Mouse (Mus musculus): Measurements from ENCODE around the gene Map3k5. TPM values are rescaled to one million over a fixed set of nuclear protein-coding genes. Genes with fewer than 3 reads are reported as not detected.

Gene Map3k5
- polyA plus RNA-seq, 1 experiment = 0.53 TPM

GRCm38 (mm10) chr10:20135350-20136058, 201.2 kb downstream of the Map3k5 start:
- Histone ChIP-seq H3K27me3 (ENCODE audit: control insufficient read depth, insufficient read depth, insufficient read length) (no peaks in the 10 kb centered on the region), H3K4me3 (no peak overlapping the region), H3K36me3 (ENCODE audit: control insufficient read depth, insufficient read depth) (no peaks in the 10 kb centered on the region), H3ac (ENCODE audit: control insufficient read depth, insufficient read length) (no peak overlapping the region), H3K79me2 (ENCODE audit: control insufficient read depth, insufficient read depth) (no peaks in the 10 kb centered on the region), H3K4me2 (ENCODE audit: low read depth) (no peak overlapping the region)
- TF ChIP-seq CEBPB (IDR thresholded peaks at IDR 0.05; ENCODE audit: insufficient read depth, poor library complexity, severe bottlenecking) (no peak), TCF3 (IDR thresholded peaks at IDR 0.05; ENCODE audit: insufficient read length, low read depth) (no peak), MYOG (IDR thresholded peaks at IDR 0.05; ENCODE audit: control insufficient read depth in 1 of 3, insufficient read depth in 1 of 3, insufficient read length in 2 of 3, low read depth in 2 of 3) (no peak), USF1 (IDR thresholded peaks at IDR 0.05; ENCODE audit: low read depth) (no peak), MAX (IDR thresholded peaks at IDR 0.05; ENCODE audit: low read depth) (no peak)

- TF ChIP-seq TCF3 (IDR thresholded peaks at IDR 0.05; ENCODE audit: insufficient read length, low read depth) = no peak
- TF ChIP-seq POLR2A (IDR thresholded peaks at IDR 0.05; ENCODE audit: insufficient read length, low read depth) = no peak
- TF ChIP-seq USF1 (IDR thresholded peaks at IDR 0.05; ENCODE audit: low read depth) = no peak
- no peak for TF ChIP-seq REST (IDR thresholded peaks at IDR 0.05; ENCODE audit: insufficient read depth, insufficient read length)
- no peak for TF ChIP-seq SRF (IDR thresholded peaks at IDR 0.05; ENCODE audit: control insufficient read depth, insufficient read length, low read depth)
- no peak for TF ChIP-seq MAX (IDR thresholded peaks at IDR 0.05; ENCODE audit: low read depth)
- no peak for TF ChIP-seq POLR2AphosphoS2 (IDR thresholded peaks at IDR 0.05; ENCODE audit: insufficient read length, low read depth)
- TF ChIP-seq MYOG (IDR thresholded peaks at IDR 0.05; ENCODE audit: control insufficient read depth in 1 of 3, insufficient read depth in 1 of 3, insufficient read length in 2 of 3, low read depth in 2 of 3) = no peak
- TF ChIP-seq CEBPB (IDR thresholded peaks at IDR 0.05; ENCODE audit: insufficient read depth, poor library complexity, severe bottlenecking) = no peak
- TF ChIP-seq E2F4 (IDR thresholded peaks at IDR 0.05; ENCODE audit: insufficient read depth) = no peak
- no peak for TF ChIP-seq MYOD1 (IDR thresholded peaks at IDR 0.05; ENCODE audit: control insufficient read depth in 1 of 3, insufficient read length in 2 of 3, low read depth in 2 of 3)
- Histone ChIP-seq H3K4me2 (ENCODE audit: low read depth) (no peak overlapping the region), H3K79me2 (ENCODE audit: control insufficient read depth, insufficient read depth) (no peaks in the 10 kb centered on the region), H3K36me3 (ENCODE audit: control insufficient read depth, insufficient read depth) (no peaks in the 10 kb centered on the region), H3K27me3 (ENCODE audit: control insufficient read depth, insufficient read depth, insufficient read length) (no peaks in the 10 kb centered on the region), H3K4me3 (no peak overlapping the region), H3ac (ENCODE audit: control insufficient read depth, insufficient read length) (no peak overlapping the region)
Observed at GRCm38 (mm10) chr10:20136505-20136904, 202.2 kb downstream of the Map3k5 start.

DNA sequence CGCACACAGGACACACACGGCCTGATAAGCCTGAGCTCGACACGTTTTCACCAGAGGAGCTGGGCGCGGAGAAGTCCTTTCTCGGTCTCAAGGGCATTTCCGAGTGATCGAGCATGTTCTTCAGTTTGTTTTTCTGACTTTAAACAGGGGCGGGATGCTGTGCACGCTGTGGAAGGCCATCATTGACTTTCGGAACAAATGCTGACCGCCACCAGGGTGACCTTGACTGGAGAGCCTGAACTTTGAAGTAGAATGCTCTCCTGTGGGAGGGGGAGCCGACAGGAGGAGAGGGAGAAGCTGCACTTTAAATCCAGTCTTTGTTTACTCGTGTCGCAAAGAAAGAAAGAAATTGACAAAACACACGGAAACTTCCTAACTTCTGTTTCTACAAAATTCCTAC, 207.1 kb downstream of the Map3k5 start:
- TF ChIP-seq TCF12 (IDR thresholded peaks at IDR 0.05; ENCODE audit: insufficient read depth, poor library complexity, severe bottlenecking) = no peak

DNA sequence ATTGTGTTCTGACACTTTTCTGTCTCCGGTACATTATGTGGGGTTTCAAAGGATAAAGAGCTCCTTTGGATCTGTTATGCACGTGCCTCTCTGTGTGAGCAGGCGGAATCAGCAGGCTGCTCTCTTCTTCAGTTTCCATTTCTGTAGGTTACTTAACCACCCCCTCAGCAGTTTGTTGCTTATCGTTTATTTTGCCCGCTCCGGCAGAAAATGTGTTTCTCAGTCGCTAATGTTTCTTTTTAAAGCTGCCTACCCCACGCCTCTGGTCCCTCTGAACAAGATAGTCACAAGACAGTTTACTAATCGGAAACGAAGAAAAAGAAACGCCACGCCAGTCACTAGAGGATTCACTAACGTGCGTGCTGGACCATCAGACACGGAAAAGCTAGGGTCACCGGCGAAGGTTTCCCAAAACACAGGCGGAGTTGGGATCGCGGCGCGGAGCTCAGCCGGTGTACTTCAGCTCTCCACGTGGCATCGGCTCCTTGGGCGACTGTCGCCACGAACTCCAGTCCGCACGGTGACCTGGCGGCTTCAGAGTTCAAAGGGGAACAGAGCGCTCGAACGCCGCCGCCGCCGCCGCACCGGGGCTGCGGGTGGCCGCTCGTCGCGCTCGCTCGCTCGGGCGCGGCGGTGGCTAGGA, 214.0 kb downstream of the Map3k5 start, which contains the start of gene Map7:
Gene Map7 (plus strand): TSS at position 342 of the 643 bp plus-strand sequence.
- H3K4me2 ChIP-seq (ENCODE audit: low read depth) = no peak within 1 kb of the TSS
- H3K27me3 ChIP-seq (ENCODE audit: control insufficient read depth, insufficient read depth, insufficient read length) = peaks cover 15% of the 10 kb centered on the region
- no peak within 1 kb of the TSS for H3ac ChIP-seq (ENCODE audit: control insufficient read depth, insufficient read length)
- H3K36me3 ChIP-seq (ENCODE audit: control insufficient read depth, insufficient read depth) = no peaks in the 10 kb centered on the region
- H3K4me3 ChIP-seq = no peak within 1 kb of the TSS
- no peaks in the 10 kb centered on the region for H3K79me2 ChIP-seq (ENCODE audit: control insufficient read depth, insufficient read depth)
- no peak for TF ChIP-seq USF1 (IDR thresholded peaks at IDR 0.05; ENCODE audit: low read depth)
- no peak for TF ChIP-seq MYOD1 (IDR thresholded peaks at IDR 0.05; ENCODE audit: control insufficient read depth in 1 of 3, insufficient read length in 2 of 3, low read depth in 2 of 3)
- TF ChIP-seq POLR2A (IDR thresholded peaks at IDR 0.05; ENCODE audit: insufficient read length, low read depth) = no peak
- TF ChIP-seq MAX (IDR thresholded peaks at IDR 0.05; ENCODE audit: low read depth) = no peak
- no peak for TF ChIP-seq POLR2AphosphoS2 (IDR thresholded peaks at IDR 0.05; ENCODE audit: insufficient read length, low read depth)
- TF ChIP-seq E2F4 (IDR thresholded peaks at IDR 0.05; ENCODE audit: insufficient read depth) = no peak
- TF ChIP-seq MYOG (IDR thresholded peaks at IDR 0.05; ENCODE audit: control insufficient read depth in 1 of 3, insufficient read depth in 1 of 3, insufficient read length in 2 of 3, low read depth in 2 of 3) = no peak
- TF ChIP-seq CEBPB (IDR thresholded peaks at IDR 0.05; ENCODE audit: insufficient read depth, poor library complexity, severe bottlenecking) = no peak
- TF ChIP-seq SRF (IDR thresholded peaks at IDR 0.05; ENCODE audit: control insufficient read depth, insufficient read length, low read depth) = no peak

More for the DNA sequence above, 207.1 kb downstream of the Map3k5 start:
- Histone ChIP-seq H3K36me3 (ENCODE audit: control insufficient read depth, insufficient read depth) (no peaks in the 10 kb centered on the region), H3K79me2 (ENCODE audit: control insufficient read depth, insufficient read depth) (no peaks in the 10 kb centered on the region), H3K4me2 (ENCODE audit: low read depth) (no peak overlapping the region), H3ac (ENCODE audit: control insufficient read depth, insufficient read length) (no peak overlapping the region), H3K4me3 (no peak overlapping the region), H3K27me3 (ENCODE audit: control insufficient read depth, insufficient read depth, insufficient read length) (no peaks in the 10 kb centered on the region)

- H3ac ChIP-seq (ENCODE audit: control insufficient read depth, insufficient read length) = no peak overlapping the region
- TF ChIP-seq POLR2A (IDR thresholded peaks at IDR 0.05; ENCODE audit: insufficient read length, low read depth) = no peak
- no peak for TF ChIP-seq REST (IDR thresholded peaks at IDR 0.05; ENCODE audit: insufficient read depth, insufficient read length)
- TF ChIP-seq POLR2AphosphoS2 (IDR thresholded peaks at IDR 0.05; ENCODE audit: insufficient read length, low read depth) = no peak
- no peak for TF ChIP-seq E2F4 (IDR thresholded peaks at IDR 0.05; ENCODE audit: insufficient read depth)
- TF ChIP-seq MYOD1 (IDR thresholded peaks at IDR 0.05; ENCODE audit: control insufficient read depth in 1 of 3, insufficient read length in 2 of 3, low read depth in 2 of 3) = no peak
- no peak for TF ChIP-seq TCF12 (IDR thresholded peaks at IDR 0.05; ENCODE audit: insufficient read depth, poor library complexity, severe bottlenecking)
- no peak for TF ChIP-seq TCF3 (IDR thresholded peaks at IDR 0.05; ENCODE audit: insufficient read length, low read depth)
- TF ChIP-seq MAX (IDR thresholded peaks at IDR 0.05; ENCODE audit: low read depth) = no peak
- no peak for TF ChIP-seq SRF (IDR thresholded peaks at IDR 0.05; ENCODE audit: control insufficient read depth, insufficient read length, low read depth)
- TF ChIP-seq CEBPB (IDR thresholded peaks at IDR 0.05; ENCODE audit: insufficient read depth, poor library complexity, severe bottlenecking) = no peak
- no peak for TF ChIP-seq USF1 (IDR thresholded peaks at IDR 0.05; ENCODE audit: low read depth)
- no peak for TF ChIP-seq MYOG (IDR thresholded peaks at IDR 0.05; ENCODE audit: control insufficient read depth in 1 of 3, insufficient read depth in 1 of 3, insufficient read length in 2 of 3, low read depth in 2 of 3)
- H3K4me2 ChIP-seq (ENCODE audit: low read depth) = no peak overlapping the region
- peaks cover 15% of the 10 kb centered on the region for H3K27me3 ChIP-seq (ENCODE audit: control insufficient read depth, insufficient read depth, insufficient read length)
- no peaks in the 10 kb centered on the region for H3K79me2 ChIP-seq (ENCODE audit: control insufficient read depth, insufficient read depth)
- no peak overlapping the region for H3K4me3 ChIP-seq
- H3K36me3 ChIP-seq (ENCODE audit: control insufficient read depth, insufficient read depth) = no peaks in the 10 kb centered on the region
Observed at GRCm38 (mm10) chr10:20148773-20149120, 214.5 kb downstream of the Map3k5 start.
